Mouse (Mus musculus): ENCODE measurements at regions not wholly inside any gene's neighbourhood (a gene's known extent, or its start where the extent isn't known, plus 50 kb on each side); places are given as distances from the start of the nearest gene placed in this dataset.

DNA sequence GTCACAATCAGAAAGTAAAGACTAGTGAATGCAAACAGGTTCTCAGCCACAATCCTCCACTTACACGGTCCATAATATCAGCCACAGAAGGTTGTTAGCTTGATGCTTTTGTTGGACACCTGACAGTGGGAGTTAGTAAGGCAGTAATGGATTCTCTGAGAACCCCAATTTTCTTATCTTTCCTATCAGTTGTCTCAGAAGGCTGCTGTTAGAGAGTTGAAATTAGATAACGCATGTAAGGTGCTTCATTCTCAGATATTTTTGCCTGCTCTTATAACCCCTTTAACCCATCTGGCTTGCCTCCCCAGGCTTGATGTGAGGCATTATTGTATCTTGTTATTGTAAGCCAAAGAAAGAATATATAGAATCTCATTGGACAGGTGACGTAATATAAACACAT, 63.0 kb upstream of the Ube2e3 start:
- peak; percentile 23 for DNase-seq

DNA sequence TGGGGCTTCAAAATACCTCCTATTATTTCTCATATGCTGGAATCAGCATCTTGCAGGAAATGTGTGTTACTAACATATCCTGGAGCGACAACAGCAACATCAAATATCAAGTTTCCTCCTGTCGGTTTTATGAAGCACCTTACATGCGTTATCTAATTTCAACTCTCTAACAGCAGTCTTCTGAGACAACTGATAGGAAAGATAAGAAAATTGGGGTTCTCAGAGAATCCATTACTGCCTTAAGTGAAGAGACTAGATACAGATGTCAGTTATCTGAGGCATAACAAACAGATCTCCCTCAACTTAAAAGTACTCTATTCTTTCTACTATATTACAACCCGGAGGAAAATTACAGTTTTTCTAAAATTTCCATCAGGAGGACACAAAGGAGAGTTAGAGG, 64.4 kb upstream of the Ube2e3 start:
- no peak for DNase-seq

DNA sequence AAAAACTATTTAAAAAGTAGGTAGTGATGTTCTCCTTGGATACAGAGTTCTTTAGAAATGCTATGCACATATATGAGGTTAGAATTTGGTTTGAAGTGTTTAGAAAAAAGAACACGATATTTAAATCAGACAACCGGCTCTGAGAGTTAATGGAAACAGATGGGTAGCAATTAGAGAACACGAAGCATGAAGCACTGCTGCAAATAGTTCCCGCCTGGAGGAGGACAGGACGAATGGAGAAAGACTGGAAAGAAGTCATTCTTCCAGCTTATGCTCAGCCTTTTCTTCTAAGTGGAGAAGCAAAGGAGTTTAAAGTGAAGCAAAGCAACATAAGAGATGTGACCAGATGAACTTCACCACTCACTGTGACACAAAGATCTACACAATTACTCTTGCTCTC, 72.5 kb upstream of the Ube2e3 start:
- no peak for DNase-seq

DNA sequence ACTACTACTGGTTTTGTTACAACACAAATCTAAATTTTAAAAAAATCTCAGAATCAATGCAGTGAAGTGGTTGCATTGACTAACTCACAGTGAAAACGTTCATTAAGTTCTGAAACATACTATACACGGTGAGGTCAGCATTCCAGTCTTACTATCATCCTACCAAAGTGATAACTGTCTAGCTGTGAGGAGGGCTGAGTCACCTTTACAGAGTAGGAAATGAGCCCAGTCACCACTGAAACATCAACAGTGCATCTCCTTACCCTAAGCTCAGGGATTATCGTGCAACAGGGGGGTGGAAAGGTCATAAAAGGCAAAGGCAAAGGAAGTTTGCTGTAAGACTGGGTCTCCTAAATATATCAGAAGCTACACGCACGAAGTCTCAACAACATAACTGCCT, 73.2 kb upstream of the Ube2e3 start:
- no peak for DNase-seq

DNA sequence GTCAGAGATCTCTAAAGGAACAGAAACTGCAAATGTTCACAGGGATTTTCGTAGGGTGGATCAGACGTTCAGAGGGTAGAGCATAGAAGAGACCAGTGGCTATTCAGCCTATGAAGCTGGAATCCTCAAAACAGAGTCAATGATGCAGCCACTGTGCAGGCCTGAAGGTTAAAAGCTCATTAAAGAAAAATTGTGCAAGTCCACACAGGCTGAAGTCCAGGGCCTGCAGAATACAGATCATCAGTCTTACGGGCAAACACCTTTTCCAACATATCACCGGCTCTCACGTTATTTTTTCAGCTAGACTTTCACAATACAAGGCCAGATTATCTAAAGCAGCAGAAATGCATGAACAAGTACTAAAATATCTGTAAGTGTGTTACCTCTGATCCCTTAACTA, 78.8 kb upstream of the Ube2e3 start:
- DNase-seq: no peak

DNA sequence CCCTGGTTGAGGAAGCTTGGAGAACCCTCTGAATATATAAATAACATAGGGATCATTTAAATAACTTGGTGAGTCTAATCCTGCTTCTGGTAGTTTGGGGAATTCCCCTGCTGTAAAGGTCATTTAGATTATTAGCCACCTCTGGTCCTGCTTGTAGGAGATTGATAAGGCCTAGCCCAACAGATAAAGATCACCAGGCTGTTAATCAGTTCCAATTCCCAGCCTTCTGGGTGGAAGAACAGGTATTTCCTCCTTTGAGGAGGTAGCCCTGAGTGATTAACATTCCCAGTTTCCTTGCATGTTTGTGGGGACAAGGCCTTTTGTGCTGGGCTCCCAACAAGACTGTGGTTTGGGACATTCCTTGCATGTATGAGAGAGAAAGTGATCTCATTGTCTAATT, 79.7 kb upstream of the Ube2e3 start:
- no peak for DNase-seq

DNA sequence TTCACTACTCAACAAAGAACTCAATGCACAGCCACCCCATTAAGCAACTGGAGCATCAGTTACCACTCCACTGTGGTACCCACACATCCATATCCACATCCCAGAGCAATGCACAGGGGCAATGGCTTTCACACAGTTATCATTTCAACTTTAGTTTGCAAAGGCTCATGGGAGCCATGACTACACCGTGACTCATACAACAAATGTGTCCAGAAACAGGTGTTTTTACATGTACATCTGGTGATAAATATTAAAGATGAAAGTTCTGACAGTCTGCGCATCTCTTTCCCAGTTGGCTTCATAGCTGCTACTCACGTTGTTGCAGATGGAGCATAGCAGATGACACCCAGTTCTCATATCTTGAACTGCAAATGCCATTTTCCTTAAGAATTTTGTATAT, 88.0 kb upstream of the Ube2e3 start:
- DNase-seq: no peak

DNA sequence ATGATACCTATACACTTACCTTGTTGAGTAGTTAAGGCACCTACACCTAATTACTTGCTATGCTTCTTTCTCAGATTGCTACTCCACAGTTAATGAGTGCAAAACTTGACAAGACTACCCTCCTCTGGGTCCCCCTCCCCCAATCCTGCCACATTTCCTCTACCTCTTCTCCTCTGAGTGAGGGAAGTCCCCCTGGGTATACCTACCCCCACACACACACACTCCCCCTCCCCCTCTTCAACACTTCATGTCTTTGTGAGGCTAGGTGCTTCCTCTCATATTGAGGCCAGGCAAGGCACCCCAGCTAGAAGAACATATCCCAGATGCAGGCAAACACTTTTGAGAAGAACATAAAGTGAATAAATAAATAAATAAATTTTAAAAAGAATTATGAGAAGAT, 90.3 kb upstream of the Ube2e3 start:
- DNase-seq: no peak

DNA sequence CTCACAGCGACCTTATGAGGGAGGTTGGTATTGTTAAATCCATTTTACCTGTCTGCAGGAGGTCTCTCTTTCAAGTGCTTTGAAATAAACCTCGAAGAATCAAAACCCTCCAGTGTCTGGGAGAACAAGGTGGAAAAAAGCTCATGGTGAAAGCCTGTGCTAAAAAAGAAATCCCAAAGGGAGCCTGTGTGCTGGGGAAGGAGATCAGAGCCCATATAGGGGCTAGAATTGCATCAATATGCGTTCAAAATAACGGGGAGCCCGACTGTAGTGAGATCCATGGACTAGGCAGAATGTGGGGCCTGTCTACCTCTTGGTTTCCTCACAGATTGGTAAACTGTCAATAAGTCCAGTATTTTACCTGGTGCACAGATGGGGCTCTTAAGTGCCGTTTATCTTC, 113.6 kb upstream of the Ube2e3 start:
- DNase-seq: no peak

DNA sequence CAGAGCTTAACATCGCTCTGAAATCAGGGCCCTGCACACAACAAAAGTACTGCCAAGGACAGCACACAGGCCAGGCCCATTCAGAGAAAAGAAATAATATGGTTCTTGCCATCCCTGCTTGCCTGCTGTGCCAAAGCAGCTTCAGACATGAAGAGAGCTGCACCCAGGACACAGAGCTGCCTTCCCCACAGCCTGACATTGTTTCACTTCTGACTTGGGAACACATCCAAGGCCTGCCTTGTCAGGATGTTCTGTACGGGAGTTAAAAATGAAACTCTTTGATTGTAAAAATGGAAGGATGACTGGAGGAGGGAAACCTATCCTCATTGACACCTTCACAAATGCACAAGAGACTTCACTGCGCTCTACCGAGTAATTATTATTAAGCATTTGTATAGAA, 114.0 kb upstream of the Ube2e3 start:
- DNase-seq: no peak

DNA sequence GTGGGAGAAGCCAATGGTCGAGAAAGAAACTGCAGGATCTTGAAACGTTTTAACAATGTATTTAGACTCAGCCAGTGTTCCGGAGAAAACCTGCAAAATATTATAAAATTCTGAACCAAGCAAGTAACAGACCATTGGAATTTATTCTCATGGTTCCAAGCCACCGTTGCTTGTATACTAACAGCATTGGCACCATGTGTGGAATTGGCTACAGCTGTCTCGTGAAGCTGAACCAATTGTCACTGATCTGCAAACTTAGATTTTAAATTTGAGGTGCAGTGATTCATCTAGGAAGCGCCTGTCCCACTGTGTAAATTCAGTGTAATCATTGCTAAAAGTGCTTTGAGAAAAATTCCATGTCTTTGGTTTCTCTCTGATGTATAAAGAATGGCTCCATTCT, 137.8 kb upstream of the Ube2e3 start:
- no peak for DNase-seq

DNA sequence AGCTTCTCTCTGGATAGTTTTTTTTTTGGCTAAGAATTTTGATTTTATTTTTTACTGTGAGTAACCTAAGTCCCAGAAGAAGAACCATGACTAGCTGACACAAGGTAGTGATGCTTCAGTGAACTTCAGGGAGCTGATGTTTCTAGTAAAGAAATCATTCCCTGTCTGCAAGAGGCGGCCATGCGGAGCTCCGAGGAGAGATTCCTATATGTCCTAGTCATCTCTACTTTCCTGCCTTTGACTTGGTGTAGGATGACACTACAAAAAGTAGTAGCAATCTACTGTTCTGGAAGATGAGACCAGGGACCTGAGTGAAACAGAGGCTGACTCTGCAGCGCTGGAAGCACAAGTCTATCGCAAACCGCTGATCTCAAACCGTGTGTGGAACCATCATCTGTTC, 141.9 kb upstream of the Ube2e3 start:
- no peak for DNase-seq

DNA sequence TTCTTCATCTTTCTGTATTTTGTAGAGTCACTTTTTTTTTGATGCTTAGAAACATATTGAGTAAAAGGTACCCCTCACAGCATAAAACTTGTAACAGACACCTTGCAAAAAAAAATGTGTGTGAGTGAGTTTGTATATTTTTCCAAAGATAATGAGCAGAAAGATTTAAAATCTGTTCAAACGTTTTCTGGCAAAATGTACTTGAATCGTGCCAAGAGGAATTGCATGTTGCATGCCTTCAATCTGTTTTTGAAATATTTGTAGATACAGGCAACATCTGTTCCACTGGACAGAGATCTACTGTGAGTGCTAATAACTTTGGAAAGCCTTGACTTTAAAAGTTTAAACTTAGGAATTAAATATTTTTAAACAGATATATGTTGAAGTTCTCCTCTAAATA, 143.5 kb upstream of the Ube2e3 start:
- DNase-seq: no peak

DNA sequence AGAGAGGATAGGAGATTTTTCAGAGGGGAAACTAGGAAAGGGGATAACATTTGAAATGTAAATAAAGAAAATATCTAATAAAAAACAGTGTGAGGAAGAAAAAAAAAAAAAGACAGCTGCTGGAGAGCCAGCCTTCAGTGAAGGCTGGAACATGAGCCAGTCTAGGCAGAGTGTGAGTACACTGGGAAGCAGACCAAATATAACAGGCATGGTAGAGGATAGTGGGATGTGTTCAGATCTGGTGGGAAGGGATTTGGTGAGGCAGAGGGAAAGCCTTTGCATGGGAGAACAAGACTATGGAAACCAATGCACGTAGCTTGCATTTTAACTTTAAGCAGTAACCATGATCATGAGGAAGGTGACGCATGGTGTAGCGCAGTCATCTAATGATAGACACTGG, 144.5 kb upstream of the Ube2e3 start:
- DNase-seq: no peak

DNA sequence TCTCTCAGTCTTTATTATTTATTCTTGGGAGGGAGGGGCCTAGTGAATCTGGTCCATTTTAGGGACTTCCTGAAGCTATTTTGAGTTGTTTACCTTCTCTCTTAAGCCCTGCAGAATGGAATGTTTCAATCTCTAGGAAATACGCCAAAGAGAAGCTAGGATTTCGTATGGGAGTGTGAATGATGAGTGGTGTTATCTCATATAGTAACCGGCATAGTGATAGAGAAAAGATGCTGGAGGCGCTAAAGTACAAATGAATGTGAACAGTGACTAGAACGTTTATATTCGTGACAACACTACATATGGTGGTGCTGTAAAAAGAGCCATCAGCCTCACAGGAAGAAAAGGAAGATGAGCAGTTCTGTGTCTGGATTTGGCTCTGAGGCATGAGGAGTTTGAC, 145.2 kb upstream of the Ube2e3 start:
- DNase-seq: no peak

DNA sequence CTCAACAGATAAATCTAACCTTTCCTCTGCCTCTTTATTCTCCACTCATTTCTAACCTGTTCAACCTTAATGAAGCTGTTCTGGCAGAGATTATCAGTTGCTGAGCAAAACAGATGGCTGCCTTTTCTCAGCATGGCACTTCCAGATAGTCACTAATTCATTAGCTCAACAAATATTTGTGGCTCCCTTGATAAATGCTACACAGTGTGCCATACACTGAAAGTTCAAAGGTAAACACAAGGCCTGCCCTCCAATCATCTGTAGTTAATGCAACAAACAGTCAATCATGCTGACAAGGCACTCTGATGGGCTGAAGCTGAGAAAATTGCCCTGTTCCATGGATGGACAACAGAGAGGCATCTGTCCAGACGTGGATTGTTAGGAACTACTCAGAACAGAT, 149.4 kb upstream of the Ube2e3 start:
- DNase-seq: no peak

DNA sequence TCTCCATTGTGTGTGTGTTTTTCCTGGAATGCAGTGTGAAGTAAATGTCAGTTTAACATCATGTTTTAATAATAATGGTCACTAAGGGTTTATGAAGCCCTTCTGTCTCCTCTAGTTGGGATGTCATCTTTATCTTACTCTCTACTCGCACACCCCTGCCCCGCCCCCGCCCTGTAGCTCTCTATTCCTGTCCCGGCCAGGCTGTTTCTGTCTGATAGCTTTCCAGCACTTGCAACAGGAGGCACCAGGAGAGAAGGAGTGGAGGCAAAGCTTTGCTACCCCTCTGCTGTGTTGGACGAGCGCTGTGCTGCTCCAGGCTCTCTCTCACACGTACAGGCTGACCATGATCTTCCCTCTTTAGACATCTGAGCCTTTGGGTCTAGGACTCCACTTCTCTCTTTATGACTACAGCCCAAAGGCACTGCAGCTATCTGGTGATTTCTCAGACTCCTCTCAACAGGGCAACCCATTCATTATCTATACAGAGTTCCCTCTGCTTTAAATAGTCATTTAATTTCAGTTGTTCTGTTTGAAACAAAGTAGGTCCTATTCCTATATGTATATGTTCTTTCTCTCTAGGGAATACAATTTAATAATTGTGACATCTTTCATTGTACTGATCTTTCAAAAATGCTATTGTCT, 151.6 kb upstream of the Ube2e3 start:
- no peak for DNase-seq

DNA sequence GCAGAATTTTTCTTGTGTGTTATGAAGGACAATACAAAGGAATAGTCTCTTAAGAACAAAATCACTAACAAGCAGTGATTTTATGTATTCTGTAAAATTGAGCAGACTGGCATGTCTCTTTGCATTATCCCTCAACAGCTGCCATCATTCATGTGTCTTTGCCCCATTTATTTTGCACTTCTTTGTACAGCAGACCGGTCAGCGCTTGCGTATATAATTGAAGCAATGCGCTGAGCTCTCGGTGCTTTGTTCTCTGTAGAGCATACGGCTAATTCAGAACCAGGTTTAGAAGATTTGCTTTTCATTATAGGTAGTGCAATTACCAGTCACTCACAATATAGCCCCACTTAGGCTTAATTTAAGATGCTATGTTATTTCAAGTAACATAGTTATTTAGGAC, 173.1 kb upstream of the Ube2e3 start:
- DNase-seq: no peak

DNA sequence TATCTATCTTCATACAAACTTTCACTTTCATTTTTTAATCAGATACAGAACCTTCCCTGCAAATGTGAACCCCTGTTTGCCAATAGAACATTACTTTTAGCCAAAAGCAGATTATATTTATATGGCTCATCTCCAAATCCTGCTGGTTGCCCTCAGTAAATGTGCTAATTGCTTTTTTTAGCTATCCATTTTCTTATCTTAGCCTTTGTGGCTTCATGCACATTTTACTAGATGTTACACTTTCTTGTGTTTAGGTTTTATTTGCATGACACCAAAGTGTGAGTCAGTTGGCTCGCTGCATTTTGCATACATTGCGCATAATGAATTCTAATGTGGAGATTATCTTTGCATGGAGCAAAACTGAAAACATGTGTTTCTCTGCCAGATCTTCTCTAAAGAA, 211.3 kb upstream of the Ube2e3 start:
- no peak for DNase-seq

DNA sequence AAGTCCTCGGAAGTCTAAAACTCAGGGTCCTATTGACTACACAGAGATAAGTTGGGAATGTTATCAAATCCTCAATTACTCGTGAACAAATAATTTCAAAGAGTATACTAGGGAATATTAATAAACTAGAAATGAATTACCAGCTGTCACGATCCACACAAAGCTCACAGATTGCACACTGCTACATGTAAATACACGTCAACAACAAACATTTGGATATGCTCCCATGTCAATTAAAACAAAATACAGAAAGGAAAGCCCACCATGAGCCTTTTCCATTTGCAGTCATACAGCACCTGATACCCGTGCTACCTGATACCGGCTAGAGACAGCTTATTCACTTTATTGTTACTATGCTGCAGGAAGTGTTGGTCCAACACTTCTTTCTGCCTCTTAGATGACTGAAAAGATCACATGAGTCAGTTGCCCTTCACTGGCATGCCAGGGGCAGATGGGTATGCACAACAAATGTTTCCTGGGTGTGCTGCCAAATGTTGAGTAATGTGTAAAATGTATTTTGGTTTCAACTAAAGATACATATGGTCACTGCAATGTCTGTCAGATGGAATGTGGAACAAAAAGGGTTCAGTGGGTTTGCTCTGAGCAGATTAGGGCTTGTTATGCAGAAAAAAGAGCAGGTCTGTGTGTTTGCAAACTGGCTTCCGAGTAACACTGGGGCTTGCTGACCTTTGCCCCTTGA, 212.6 kb upstream of the Ube2e3 start:
- no peak for DNase-seq

DNA sequence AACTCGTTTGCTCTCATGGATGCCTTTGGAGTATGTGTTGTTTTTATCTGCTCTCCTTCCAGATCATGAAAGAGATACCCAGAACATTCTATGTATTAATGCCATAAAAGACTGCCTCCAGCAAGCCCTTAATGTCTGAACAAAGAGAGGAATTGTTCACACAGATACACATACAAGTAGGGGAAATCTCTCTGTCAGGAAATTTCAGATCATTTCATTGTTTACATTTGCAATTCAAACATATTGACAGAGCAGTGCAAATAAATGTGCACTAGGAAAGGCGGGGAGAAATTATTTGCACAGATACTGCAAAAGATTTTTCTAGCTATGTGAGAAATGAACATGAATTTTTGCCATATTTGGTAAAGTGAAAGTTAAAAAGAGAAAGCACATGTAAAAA, 216.4 kb upstream of the Ube2e3 start:
- no peak for DNase-seq

DNA sequence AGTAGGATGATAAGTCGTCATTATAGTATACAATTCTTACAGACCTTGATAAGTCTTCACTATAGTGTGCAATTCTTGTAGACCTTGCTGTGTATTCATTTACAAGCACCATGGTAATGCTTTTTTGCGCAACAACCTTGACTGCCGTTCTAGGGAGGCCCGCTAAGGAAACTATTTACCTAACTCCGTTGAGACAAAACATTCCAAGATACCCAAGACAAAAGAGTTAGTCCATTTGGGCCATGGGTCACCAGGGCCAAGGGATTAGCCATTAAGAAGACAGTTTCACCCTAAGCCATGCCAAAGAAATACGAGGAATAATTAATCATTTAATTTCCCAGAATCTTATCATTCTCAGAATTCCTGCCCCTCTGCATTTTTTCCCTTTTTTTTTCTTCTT, 227.6 kb upstream of the Ube2e3 start:
- no peak for DNase-seq

DNA sequence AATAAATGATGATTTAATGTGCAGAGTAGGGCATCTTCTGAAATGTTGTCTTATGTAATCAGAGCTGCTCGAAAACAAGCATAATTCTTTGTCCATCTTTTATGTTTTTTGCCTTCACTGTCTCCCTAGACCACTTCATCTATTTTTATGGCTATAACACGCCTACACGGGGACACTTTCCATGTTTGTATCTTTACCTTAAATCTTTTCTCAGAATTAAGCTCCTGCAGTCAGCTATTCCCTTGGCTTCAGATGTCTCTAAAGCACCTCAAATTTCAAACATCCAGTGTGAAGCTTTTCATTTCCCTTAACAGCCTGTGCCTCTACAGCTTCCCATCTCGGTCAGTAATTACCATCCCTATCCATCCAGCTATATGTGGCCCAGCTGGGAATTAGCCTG, 242.7 kb upstream of the Ube2e3 start:
- no peak for DNase-seq

DNA sequence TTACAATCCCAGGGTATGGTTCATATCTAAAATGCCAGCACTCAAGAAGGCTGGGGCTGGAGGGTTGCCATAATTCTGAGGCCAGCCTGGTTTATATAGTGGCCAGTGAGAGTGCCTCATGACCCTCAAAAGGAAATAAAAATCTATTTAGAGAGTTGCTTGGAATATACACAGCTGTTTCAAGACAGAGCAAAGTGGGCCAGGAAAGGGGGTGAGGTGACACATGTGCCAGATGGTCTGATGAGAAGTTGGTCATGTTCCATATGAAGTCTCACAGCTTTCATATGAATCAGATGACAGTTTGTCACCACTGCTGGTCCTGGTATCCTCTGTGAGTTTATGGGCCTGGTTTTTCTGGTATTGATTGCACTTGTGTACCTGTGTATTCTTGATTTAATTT, 261.5 kb upstream of the Ube2e3 start:
- no peak for DNase-seq

DNA sequence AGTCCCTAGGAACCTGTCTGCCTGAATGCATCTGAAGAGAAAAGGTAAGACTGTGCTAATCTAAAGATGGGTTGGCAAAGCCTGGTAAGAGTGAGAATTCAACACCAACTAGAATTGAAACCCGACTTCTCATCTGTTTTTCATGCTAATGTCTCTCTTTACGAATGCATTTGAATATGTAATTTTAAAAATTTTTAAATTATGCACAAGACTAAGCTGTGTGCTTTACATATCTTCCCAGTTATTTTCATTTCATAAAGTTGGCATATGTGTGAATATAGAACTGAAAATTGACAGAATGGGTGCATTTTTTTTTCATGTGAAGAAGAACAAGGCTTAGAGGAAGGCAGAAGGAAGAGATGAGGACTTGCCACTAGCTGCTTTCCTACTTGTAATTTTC, 267.2 kb upstream of the Ube2e3 start:
- no peak for DNase-seq

Data from heart, adult 11 months (tissue).